Mouse (Mus musculus): ENCODE results near the gene Etv4. TPM values are rescaled to one million over a fixed set of nuclear protein-coding genes. Genes with fewer than 3 reads are reported as not detected.

The Etv4 gene
- total RNA-seq, 2 experiments from 2014 or later, result 11.5 to 15.1 TPM

DNA sequence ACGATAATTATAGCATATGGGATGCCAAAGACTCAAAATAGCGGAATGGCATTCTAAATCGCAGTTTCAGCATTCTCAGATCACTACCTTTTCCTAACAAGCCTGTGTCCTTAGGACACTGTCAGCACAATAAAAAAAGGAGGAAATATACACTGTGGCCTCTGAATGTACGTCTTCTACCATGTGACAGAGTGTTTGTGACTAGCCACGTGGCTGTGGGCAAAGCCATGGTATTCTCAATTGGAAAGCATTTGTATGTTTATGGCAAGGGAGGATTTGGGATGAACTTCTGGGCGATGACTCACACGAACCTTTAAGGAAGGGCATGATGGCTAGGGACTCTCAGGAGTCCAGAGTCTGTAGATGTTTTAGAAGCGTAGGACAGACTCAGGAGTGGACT is 60.1 kb downstream of the Etv4 start:
- DNase-seq (ENCODE audit: low spot score in 2 of 2), result no peak

DNA sequence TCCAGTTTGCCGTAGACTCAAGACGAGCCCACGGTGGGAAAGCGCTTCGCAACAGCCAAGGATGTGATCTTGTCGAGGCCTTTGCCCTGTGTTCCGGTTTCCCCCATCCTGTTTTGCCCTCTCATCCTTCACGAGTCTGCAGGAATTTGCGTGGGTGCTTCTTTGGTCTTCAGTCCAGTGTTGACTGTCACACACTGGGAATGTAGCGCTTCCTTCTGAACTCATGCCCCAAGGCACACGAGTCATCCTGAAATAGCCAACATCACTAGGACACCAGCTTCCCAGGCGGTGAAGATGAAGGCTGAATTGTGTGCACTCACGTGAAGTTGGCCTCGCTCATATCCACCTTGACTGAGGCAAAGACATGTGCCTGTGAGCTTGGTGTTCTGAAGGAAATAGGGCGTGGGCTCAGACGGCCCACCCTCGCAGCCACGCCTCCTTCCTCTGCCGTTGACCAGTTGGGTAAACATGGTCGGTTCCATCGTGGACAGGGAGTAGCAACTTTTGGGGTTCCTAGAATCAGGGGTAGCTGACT is 65.1 kb downstream of the Etv4 start:
- no peak for DNase-seq (ENCODE audit: low spot score in 2 of 2)

Other genes starting within 250 kb of the Etv4 start
- gene Brca1, start 233.4 kb downstream of the Etv4 start, total RNA-seq (2021), result 1 to 10 TPM in 1 of 2 experiments, under 1 TPM in 1; 0.74 to 1.2 TPM
- 100 to 1,000 TPM; 135 to 198 TPM for gene Nbr1, start 233.2 kb downstream of the Etv4 start, total RNA-seq (2021)
- gene Tmem106a, start 203.1 kb downstream of the Etv4 start, total RNA-seq (2021), result 1 to 10 TPM; 1.6 to 2.0 TPM
- not detected for gene Gm11634, start 186.1 kb downstream of the Etv4 start, total RNA-seq (2021)
- gene Rdm1, start 158.2 kb downstream of the Etv4 start, total RNA-seq (2021), result 10 to 100 TPM in 1 of 2 experiments, 1 to 10 TPM in 1; 9.0 to 11.0 TPM
- gene Arl4d, start 119.8 kb downstream of the Etv4 start, total RNA-seq (2021), result 10 to 100 TPM; 34.7 to 37.2 TPM
- 10 to 100 TPM; 35.5 to 37.2 TPM for gene Dhx8, start 52.5 kb downstream of the Etv4 start, total RNA-seq (2021)
- gene Meox1, start 109.0 kb upstream of the Etv4 start, total RNA-seq (2021), result under 1 TPM; 0.28 to 0.74 TPM
- not detected for gene Sost, start 181.6 kb upstream of the Etv4 start, total RNA-seq (2021)
- gene Cfap97d1, start 198.9 kb upstream of the Etv4 start, total RNA-seq (2021), result not detected
- 100 to 1,000 TPM; 195 to 205 TPM for gene Dusp3, start 201.6 kb upstream of the Etv4 start, total RNA-seq (2021)
- gene Mpp3, start 243.1 kb upstream of the Etv4 start, total RNA-seq (2021), result 10 to 100 TPM; 77.6 to 89.6 TPM